Mouse (Mus musculus): Measurements from ENCODE around the gene Gabpa.
A peak's percentile ranks its signal among the peaks of the same experiment; 100 is the strongest.

The Gabpa gene

DNA sequence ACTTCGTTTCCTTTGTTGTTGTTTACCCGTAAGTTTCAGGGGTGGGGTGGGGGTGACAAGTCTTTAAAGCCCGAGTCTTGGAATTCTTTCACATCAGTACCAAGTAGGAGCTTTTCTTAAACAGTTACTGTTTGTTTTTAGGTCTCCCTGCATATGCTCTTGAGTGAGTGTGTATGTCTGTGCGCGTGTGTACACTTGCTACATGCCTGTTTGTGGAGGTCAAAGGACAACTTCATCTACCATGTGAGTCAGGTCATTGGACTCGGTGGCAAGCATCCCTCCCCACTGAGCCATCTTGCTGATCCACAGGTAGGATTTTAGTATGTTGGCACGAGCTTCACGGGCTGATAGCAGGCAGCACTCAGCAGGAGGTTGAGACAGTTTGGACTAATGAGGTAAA is 39.1 kb downstream of the Gabpa start:
- DNase-seq = no peak

DNA sequence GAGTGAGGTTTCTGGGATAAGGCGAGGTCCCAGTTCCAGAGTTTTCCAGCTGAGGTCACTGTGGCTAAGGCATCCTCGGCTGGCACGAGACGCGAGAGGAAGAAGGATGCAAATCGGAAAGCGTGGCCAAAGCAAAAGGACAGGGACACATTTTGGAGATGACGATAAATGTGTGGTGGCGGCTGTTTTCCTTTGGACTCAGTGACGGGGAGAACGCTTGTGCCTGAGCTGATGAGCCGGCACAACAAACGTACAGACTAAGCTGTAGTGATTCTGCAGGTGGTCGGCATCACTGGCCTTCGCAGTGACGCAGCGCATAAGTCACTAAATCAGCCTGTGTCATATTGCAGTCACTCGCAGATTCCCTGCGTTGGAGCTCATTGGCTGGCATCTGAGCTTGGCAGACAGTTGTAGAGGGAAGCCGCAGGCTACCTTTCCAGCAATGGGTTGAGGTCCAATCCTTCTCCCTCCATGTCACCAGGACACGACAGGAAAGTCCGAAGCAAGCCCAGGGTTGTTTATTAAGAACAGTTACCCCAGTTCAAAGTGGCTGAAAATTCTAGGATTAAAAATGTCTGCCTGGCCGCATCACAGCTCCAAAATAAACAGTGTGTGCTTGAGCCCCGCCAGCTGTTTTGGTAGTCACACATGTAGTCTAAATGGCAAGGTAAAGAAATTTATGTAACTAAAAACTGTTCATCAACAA is 40.4 kb downstream of the Gabpa start:
- DNase-seq = no peak

DNA sequence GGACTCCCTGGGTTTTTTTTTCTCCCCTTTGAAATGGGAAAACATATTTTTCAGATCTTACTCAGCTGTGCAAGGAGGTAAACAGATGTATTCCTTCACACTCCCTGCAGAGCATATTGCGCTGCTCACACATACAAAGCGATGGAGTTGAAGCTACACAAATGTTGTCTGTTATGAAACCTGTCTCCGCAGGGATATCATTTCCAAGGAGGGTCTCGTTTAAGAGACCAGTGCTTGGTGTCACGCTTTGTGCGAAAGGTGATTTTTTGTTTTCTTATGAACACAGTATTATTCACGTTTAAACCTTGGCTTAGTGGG is 41.0 kb downstream of the Gabpa start:
- DNase-seq = no peak

DNA sequence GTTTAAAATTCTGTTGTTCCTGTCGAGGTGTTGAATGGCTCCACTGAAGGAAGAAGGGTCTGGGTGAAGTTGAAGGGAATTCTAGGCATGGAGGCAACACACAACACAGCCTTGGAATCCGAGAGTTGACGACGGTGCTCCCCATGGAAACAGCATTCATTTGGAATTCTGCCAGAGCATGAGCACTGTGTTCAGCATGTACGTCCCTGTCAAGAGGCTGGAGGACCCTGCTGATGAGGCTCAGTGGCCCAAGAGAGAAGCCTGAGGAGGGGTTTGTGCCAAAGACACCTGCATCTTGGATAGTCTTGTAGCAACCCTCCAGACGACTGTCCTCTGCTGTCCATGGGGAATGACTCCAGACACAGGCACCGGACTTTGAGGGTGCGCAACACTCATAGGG is 41.4 kb downstream of the Gabpa start:
- no peak for DNase-seq

DNA sequence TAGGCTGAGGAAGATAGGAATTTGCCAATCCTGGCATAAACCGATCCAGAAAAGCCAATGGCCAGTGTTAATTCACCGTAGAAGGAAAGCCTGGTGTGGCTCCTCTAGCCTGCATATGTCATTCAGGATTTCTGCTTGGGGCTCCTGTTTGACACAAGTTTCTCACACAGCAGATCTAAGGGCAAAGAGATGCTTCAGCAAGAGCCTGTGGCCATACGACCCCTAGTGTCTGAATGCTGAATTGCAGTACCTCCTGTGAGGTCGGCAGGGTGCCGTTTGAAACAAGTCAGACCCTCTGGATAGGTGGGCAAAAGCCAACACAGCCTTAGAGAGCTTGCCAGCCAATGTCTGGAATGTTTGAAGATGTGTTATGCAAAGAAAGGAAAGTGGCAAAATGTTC is 44.4 kb downstream of the Gabpa start:
- peak; percentile 68 for DNase-seq

DNA sequence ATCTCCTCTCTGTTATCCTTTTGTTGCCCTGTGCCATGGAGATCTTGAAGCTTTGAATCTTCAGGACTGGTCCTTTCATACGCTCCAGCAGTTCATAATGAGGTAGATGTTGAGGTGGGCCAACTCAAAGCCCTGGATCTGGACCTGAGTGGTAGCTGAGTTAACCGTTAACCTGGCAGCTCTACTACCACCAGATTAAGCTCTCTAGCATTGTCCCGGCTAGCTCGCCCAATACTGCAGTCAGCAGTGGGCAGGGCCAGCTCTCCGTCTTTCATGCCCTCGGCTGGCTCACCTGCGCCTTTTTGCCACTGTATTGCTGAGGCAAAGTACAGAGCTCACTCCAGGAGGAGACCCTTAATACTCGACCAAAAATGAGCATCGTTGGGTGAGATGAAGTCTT is 46.4 kb downstream of the Gabpa start:
- no peak for DNase-seq

DNA sequence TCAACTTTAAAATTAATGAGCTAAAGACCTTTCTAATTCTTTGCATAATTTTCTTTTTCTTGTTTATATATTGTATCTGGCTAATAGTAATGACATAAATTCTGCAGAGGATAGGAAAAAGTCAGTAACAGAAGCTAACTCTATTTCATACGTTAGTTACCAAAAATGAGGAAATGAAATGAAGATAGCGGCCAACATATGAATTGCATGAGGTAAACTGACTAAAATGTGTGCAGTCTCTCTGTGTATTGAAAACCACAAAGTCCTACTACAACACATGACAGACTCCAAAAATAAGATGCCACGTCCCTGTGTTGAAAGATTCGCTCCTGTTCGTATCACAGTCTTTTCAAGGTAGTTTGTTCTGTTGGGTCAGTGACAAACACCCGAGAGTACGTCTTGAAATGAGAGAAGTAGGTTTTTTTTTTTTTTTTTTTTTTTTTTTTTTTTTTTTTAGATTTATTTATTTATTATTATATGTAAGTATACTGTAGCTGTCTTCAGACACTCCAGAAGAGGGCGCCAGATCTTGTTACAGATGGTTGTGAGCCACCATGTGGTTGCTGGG is 47.1 kb downstream of the Gabpa start:
- no peak for DNase-seq

DNA sequence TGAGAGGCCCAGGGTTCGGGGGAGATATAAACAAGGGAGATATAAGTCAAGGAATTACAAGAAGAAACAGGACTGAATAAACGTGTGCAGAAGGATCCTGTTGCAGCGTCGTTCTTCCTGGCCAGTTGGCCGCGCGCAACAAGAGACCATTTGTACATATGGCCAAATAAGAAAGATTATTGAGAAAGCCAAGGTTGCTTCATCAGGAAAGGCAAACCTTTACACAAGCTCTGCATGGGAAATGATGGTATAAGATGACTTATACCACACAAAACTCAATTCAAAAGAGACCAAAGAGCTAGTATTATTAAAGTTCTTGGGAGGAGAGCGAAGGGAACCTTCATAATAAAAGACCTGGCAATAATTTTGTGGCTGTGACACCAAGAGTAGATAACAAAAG is 49.8 kb downstream of the Gabpa start:
- no peak for DNase-seq

DNA sequence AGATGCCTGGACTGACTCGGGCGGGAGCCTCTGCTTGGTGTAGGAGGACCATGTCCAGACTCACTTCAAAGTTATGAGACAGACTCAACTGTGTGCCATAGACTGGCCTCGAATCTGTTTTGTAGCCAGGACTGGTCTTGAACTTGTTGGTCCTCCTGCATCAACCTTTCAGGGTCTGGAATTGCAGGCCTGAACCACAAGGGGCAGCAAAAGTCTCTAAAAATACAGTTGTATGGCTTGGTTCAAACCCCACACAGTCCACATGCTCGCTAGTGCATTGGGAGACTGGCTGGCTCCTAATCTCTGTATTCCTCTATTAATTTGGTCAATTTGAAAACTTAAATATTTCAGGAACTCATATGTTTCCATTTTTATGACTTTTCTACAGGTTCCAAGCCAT is 68.3 kb downstream of the Gabpa start:
- DNase-seq = no peak

DNA sequence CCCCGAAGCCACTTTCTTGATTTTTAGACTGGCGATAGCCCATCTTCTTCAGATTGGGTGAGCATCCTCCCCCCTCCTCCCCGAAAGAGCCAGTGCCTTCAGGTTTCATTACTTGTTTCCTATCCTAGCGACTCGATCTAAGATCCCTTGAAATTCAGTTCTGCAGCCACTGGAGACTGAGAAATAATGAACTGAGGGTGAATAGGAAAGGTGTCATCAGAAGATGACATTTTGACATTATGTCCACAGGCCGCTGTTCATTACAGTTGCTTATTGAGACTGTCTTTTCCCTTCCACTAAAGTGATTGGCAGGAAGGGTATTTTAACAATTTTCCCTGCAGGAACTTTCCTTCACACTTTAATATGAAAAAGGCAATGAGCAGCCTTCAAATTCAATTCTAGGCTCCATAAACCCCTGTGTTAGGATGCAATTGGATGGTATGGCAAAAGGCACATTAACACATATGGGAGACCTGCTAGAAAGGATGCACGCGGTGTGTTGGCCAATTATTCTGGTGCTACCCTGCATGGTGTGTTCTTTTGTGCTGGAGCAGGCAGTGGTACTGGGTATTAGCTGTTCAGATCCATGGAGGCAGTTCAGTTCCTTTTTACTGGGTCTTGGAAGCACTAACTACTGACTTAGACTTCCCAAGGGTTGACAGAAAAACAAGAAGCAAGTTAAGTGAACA is 76.9 kb downstream of the Gabpa start:
- DNase-seq = no peak

All from kidney, adult 9 months (tissue).